Mouse (Mus musculus): ENCODE data around the gene Rabgap1l.
"Not testable (repeated sequence)": the region's sequence is repeated elsewhere in the genome, so short reads cannot be mapped to it uniquely, and the experiment has no call there.

Rabgap1l gene

DNA sequence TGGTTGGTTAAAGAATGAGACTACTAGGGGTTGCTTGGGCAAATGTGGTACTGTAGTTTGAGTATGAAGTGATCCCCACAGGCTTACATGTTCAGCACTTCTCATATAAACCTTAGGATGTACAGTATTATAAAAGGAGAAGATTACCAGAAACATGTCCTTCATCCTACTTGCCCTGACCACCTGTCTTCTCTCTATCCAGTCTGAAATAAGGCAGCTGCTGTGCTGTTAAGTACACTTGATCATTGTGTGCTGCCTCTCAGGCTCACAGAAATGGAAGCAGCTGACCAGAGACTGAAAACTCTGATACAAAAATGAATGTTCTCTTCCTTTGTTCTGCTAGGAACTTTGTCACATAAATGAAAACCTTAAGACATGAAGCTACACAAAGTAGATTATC, 325.6 kb downstream of the Rabgap1l start:
- DNase-seq = no peak

DNA sequence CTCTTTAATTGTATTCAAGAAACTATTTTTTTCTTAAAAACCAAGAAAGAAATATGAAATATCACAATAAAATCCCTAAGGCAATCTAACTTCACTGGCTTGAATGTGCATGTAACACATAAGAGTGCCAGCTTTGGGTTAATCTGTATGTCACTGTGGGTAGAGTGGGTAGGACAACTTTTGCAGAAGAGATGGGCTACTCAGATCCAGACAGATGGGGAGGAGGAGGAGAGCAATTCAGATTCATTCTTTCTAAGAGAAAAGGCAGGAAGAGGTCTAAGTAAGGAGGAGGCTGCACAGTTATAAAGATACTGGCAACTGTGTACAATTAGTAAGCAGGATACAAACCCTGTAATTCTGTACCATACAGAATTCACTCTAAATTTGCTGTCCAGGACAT, 327.8 kb downstream of the Rabgap1l start:
- no peak for DNase-seq

DNA sequence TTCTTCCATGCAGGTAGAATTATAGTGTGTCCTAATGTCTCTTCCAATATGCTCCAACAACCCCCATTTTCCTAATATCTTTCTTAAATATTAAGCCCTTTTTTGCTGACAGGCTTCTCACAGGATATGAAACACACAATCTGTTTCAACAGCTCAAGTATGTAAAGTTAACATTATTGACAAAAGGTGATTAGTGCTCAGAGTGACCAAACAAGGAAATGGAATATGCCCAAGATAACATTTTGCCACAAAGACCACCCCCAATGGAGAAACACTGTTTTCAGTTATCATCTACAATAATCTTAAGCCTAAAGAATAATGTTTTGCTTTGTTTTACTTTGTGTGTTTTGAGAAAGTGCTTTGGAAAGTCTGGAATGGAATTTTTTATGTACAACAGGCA, 328.9 kb downstream of the Rabgap1l start:
- DNase-seq = no peak

DNA sequence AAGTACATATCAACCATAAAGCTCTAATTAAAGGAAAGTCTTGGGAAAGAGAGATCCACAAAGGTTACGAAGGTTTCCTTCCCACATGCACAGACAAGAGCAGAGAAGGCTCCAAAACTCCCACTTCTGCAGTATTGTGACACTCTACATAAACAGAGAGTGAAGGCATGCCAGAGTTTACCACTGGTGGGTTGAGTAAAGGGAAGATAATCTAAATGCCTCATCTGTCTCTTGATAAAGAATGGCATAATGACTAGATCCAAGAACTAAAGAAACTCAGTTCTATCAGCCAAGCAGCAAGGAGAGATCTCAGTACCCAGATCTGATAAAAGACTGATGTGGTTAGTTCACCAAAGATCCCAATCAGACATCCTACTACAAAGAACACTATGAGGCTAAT, 332.7 kb downstream of the Rabgap1l start:
- DNase-seq = no peak

DNA sequence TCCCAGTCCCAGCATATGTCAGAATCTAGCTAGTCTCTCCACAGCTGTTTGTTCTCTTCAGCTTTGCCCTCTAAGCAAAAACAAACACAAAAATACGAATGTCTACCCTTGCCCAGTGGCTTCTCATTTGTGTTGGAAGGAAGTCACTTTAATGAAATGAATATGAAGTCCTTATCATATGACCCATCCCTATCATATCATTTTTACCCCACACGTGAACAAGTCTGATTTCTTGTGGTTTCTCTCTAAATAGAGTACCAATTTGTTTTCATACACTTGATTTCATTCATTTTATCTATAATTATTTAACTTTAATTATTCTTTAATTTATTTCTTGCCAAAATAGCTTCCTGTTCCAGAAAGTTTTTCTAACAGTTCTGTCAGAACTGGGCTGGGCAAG, 341.3 kb downstream of the Rabgap1l start:
- no peak for DNase-seq

DNA sequence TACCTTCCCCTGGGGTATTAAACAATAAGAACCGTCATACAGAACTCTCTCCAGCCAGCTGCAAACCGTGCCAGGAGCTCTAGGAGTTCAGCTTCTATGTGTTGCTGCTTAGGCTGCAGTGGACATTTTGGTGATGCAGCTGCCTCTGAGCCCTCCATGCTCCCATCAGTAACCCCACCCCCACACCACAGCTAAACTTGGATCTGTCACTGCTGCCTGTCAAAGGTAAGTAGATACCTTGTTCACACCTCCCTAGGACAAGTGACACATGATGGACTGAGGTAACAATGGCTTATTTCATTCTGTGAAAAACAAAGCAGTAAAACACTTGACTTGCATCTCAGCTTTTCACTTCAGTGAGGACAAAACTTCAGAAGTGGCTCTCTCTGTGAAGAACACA, 344.3 kb downstream of the Rabgap1l start:
- no peak for DNase-seq

DNA sequence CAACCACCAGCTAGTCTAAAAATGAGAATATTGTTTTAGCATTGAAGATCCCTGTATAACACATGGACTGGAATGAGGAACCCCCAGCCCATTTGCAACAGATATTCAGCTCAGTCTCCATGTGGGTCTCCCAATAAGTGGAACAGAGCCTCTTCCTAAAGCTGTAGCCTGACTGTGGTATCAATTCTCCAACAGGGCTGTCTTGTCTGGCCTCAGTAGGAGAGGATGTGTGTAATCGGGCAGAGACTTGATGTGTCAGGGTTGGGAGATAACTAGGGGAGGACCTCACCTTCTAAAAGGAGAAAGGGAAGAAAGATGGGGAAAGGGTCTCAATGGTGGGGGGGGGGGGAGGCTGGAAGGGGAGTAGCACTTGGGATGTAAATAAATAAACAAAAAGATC, 346.2 kb downstream of the Rabgap1l start:
- no peak for DNase-seq

DNA sequence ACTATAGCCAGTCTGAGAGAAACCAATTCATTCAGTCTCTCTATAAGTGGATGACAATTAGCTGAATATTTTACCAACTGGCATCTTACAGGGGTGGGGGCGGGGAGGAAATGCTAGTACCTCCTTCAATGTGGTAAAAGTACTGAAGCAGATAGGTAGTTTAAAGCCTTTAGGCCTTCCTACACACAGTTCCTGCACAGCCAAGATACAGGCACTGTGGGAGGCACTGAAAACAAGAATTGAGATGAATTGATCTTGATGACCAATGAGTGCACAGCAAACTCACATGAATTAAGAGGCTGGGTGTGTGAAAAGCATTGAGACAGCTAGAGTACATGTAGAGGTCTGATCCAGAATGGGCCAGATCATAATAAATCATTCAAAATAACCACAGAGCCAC, 349.5 kb downstream of the Rabgap1l start:
- no peak for DNase-seq

DNA sequence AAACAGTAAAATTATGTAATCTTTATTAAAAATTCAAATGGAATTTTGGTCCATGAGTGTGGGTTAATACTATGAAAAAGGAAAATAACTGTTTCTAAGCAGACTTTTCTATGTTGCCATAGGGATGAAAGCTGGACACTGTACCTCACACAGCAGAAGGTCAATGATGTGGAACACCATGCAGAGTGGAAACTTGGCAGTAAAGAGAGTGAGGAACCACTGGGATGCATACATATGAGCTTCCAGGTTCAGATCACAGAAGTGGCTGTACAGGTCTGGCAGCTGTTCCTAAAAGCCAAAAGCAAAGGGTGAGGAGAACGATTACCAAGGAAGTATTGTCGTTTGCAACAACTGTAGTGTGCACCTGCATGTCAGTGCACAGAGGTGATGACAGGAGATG, 351.3 kb downstream of the Rabgap1l start:
- no peak for DNase-seq

DNA sequence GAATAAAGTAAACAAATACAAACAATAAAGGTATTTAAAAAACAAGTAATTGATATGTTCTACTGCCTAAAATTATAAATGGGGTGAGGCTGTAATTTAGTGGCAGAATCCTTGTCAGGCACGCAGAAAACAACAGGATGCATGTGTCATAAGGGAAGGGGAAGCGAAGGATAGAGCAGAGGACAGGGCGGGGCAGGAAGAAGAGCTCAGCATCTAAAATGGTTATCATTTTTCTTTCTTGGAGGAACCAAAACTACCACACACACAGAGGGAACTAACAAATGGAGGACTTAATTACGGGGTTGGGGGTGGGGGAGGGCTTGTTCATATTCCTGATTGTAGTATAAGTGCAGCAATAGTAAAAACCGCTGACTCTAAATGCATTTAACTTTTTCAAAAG, 351.9 kb downstream of the Rabgap1l start:
- DNase-seq = no peak

DNA sequence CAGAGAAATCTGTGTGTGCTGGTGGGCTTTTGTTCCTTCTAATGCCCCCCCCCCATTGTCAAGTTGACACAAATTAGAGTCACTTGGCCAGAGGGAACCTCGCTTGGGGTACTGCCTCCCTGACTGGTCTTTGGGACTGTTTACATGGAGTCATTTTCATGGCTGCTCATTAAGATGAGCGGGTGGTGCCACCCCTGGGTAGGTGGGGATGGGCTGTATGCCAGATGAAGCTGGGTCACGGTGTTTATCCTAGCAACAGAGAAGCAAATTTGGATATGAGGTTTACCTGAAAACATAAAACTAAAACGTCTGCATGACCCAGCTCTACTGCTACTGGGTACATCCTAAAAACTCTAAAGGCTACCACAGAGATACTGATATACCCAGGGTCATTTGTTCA, 354.2 kb downstream of the Rabgap1l start:
- no peak for DNase-seq

DNA sequence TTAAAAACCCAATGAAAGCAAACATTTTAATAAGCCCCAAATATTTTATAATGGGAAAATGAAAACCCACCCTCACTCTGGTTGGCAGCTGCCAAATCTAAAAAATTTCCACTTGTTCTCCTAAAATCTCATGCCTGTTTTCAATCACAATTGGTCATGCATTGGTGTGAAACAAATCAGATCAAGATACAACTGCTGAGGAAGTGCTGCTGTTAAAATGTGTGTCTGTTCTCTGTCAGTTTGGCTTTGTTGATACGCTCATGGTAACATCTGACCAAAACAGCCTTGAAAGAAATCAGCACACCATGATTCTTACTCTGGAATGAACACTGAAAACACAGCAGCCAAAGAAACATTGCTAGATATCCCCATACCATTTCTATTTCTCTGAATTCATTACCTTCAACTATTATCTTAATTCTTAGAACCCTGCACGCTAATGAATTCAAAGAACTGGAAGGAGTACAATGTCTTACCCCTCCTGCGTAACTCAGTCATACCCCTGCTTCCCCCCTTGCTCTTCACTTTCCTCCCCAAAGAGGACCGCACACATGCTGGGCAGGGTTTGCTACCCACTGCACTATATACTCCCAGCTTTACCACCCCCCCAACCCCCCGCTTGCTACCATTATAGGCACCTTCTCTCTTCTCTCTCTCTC, 375.7 kb downstream of the Rabgap1l start:
- DNase-seq = no peak

DNA sequence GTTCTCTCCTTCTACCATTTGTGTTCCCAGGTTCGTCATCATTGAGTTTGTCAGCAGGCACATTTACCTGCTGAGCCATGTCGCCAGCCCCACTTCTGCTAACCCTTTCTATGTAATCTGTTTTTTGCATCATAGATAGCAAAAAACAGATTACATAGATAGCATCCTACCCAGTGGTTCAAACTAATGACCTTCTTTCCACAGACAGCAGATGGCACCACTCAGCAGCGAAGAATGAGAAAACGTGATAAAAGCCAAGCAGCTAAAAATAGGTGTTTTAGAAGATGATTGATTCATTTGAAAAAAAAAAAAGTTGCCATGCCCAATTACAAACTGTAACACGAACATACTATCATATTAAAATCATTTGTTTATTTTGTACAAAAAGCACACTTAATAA, 382.2 kb downstream of the Rabgap1l start:
- DNase-seq = peak; percentile 9

DNA sequence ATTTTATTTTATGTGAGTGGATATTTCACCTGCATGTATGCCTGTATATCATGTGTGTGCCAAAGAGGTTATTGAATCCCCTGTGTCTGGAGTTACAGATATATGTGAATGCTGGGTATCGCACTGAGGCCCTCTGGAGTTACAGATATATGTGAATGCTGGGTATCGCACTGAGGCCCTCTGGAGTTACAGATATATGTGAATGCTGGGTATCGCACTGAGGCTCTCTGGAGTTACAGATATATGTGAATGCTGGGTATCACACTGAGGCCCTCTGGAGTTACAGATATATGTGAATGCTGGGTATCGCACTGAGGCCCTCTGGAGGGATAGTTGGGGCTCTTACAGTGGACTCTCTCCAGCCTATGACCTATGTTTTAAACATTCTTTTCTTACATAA, 383.3 kb downstream of the Rabgap1l start:
- DNase-seq = not testable (repeated sequence)

DNA sequence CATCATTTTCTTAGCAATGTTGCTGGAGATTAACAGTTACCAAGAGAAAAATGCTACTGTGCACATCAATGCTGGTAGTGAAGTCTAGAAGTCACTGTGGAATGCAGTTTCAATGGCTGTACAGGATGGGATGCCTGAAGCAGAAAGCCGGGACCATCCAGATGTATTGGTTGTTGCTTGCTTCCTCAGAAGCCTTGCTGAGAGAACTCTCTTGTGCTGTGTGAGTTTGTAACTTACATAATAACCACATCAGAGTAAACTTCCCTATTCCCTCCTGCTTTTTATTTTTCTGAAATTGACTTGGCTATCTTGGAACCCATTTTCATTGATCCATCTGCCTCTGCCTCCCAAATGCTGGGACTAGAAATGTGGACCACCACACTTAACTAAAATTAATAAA, 383.9 kb downstream of the Rabgap1l start:
- DNase-seq = no peak

DNA sequence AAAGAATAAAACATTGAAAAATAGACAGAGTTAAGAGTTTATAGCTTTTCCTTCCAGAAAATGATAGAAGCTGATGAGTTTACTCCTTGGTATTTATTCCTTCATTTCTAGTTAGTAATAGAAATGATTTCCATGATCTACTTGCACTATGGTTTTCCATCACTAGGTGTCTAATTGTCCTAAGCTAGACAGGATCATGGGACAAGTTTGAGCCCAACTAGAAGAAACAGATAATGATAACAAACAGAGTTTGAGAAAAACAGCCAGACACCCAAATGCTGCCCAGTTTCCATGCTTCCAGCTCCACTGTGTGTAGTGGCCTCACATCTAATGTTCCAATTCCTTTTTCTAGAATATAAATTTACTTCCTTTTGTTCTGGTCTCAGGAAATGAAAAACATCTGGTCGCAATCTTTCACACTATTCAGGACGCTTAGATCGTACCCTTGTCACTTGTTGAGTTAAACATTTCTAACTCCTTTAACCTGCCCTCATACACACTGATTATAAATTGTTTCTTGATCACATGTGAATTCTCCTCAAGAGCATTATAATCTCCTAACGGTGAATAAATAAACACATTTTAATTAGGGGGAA, 384.6 kb downstream of the Rabgap1l start:
- DNase-seq = no peak

DNA sequence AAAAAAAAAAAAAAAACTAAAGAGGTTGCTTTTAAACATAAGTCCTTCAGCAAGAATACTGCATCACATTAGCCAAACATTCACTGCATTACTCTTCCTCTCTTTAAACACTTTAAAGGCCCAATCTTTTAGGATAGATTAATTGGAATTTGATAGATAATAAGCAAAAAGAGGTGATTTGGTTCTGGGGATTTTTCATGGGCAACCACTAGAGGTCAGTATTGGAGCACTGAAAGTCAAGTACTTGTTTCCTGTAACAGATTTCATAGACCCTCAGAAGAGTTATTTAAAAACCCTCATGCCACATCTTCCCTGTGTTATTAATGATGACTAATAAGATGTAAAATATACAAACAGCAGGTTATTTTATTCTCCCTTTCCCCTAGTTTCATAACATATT, 393.6 kb downstream of the Rabgap1l start:
- DNase-seq = peak; percentile 46

DNA sequence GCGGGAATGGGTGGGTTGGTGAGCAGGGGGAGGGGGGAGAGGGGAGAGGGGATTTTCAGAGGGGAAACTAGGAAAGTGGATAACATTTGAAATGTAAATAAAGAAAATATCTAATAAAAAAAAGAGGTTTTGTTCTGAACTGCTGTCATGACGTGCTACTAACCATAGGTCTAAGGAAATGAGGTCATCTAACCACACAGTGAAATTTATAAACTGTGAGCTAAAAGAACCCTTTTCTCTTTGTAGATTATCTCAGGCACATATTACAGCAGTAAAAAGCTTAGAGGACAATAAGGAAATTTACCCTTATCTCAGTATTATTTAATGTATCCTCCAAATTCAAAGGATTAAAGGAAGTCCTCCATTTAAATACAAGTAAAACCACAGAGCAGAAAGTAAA, 396.0 kb downstream of the Rabgap1l start:
- DNase-seq = no peak

DNA sequence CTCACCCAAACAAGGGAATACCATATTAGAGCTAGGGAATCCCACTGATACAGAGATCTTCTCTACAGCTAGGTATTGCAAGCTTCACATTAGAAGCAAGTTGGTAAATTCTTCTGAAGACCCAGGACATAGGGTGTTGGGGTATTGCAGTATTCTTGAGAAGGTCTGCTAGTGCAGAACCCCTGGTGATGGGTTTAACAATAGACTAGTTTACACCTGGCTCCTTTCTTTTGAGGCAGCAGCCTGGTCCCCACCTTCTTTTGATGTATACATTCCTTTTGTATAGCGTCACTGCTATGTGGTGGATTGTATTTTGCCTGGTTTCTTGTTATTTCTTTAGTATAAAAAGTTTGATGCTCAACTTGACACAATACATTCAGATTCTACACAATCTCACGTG, 405.6 kb downstream of the Rabgap1l start:
- DNase-seq = no peak

DNA sequence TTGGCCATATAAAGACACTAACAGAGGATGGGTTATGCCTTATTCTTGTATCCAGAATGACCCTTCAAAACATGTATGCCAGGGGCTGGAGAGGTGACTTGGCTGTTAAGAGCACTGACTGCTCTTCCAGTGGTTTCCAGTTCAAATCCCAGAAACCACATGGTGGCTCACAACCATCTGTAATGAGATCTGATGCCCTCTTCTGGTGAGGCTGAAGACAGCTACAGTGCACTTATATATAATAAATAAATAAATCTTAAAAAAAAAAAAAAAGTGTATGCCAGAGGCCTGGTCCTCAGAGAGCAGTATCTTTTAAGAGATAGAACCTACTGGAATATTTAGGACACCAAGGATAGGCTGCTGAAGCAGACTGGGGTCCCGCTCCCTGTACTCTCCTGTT, 414.6 kb downstream of the Rabgap1l start:
- DNase-seq = no peak

DNA sequence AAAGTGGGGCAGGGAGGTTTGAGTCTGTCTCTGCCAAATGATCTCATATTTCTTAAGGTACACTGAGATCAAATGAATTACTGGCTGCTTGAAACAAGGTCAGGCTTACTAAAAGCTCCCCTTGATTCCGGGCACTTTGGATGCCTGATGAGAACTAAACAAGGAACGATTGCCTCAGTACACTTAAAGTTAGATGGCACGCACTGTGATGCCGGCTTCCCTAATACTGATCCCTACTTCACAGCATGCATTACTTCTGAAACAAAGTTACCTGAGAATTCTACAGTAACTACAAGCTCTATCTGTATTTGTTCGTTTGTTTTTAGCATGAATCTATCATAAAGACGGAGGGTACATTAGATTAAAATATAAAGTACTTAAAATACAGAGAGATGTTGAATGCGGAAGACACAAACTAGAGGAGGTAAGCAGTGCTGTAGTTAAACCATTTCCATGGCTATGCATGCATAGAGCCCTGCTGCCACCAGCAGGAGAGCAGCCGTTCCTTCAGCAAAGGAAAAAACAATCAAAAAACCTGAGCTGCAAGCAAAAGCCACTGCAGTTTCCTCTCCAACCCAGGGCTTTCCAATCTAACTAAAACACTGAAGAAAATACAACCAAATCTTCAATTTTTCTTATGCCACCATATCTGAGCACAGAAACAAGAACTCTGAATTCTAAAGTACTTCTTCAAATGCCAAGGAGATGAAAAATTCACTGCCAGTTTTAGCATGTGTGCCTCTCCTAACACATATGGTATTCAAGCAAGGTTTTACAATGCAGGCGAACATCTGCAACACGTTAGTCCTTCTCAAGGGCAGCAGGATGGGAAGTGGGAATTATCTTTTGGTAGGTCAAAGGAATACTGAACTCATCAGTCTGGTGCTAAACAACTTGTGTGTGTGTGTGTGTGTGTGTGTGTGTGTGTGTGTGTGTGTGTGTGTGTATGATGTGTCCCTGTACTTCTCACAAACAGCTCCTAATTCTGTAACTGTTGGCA, 415.4 kb downstream of the Rabgap1l start:
- peak; percentile 40 for DNase-seq

DNA sequence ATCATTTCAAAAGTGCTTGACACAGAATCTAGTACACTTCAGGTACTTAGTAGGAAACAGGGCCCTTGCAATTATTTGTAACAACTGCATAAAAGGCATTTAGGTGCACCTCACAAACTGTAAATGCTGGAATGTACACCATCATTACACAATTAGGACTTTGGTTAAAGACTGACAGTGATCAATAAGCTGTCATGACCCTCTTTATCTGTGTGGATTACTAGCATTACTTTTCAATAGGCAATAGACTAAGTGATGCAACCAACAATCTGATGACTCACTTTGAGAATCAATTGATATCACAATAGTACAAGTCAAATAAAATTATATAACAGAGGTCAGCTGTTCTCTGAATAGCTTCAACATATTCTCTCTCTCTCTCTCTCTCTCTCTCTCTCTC, 418.5 kb downstream of the Rabgap1l start:
- no peak for DNase-seq

DNA sequence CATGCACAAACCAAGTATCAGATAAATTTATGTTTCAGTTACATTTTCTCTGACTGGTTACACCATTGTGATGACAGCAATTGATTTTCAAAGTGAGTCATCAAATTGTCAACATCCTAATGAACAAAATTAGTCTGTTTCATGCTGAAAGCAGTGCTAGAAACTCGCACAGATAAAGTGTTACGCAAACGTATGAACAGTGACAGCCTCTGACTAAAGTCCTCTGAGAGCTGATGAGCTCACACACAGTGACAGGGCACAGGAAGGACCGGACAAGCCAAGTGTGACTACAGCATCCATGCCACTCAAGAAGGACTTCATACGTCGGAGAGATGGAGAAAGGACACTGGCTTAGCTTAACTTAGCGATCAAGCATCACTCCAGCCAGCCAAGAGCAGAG, 419.7 kb downstream of the Rabgap1l start:
- no peak for DNase-seq

DNA sequence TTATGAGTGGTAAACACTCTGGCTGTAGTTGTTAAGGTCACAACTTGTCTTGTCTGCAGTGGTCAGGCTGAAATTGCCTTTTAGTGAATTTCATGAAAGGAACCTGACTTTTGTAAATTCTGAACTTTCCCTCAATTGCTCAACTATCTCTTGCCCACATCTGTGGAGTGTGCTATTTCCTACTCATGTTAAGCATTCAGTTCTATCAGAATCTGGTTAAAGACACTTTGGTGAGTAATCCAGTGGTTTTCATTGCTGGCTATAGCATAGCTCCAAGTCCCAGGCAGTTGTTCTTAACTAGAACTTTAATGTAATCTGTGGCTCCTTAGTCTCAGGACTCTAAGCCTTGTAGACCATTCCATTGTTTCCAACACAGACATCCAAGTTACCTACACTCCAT, 421.3 kb downstream of the Rabgap1l start:
- DNase-seq = no peak
